Mouse (Mus musculus) layer of hippocampus, adult 11-12 months (tissue): ENCODE data around the gene Esrrg.

Experiments used
- DNase-seq: peaks from one replicate; pipeline ENCODE4 v3.0.0; 2022; ENCODE audit warnings: low spot score

The Esrrg gene

GRCm38 (mm10) chr1:187608261-187608921, at the start of gene Esrrg:
Esrrg (plus strand) TSS chr1:187608791.
- DNase-seq = no peak

- no peak for DNase-seq
These were observed 24.6 kb upstream of the Esrrg start for GRCm38 (mm10) chr1:187583982-187584381.

GRCm38 (mm10) chr1:187586541-187587075, 22.0 kb upstream of the Esrrg start:
- DNase-seq = no peak

- no peak for DNase-seq
These were observed 5.6 kb upstream of the Esrrg start for GRCm38 (mm10) chr1:187602942-187603341.

- DNase-seq = no peak
These were observed 4.5 kb upstream of the Esrrg start for GRCm38 (mm10) chr1:187604063-187604484.

- no peak for DNase-seq
These were observed 3.8 kb upstream of the Esrrg start for GRCm38 (mm10) chr1:187604691-187605310.

GRCm38 (mm10) chr1:187605391-187606270, 3.0 kb upstream of the Esrrg start:
- DNase-seq = no peak

GRCm38 (mm10) chr1:187606271-187607040, 2.1 kb upstream of the Esrrg start:
- DNase-seq = no peak

- no peak for DNase-seq
These were observed 1.2 kb upstream of the Esrrg start for GRCm38 (mm10) chr1:187607065-187608047.

GRCm38 (mm10) chr1:187609021-187609852, 646 bp downstream of the Esrrg start:
- no peak for DNase-seq

GRCm38 (mm10) chr1:187609853-187610230, 1.3 kb downstream of the Esrrg start:
- no peak for DNase-seq

- DNase-seq = no peak
These were observed 1.9 kb downstream of the Esrrg start for GRCm38 (mm10) chr1:187610336-187610948.

- DNase-seq = no peak
These were observed 3.3 kb downstream of the Esrrg start for GRCm38 (mm10) chr1:187611925-187612324.

- no peak for DNase-seq
These were observed 4.7 kb downstream of the Esrrg start for GRCm38 (mm10) chr1:187613277-187613676.

- no peak for DNase-seq
These were observed 15.4 kb downstream of the Esrrg start for GRCm38 (mm10) chr1:187623981-187624380.

GRCm38 (mm10) chr1:187630361-187630760, 21.8 kb downstream of the Esrrg start:
- DNase-seq = no peak

- DNase-seq = no peak
These were observed 22.9 kb downstream of the Esrrg start for GRCm38 (mm10) chr1:187631486-187631885.

- DNase-seq = no peak
These were observed 36.7 kb downstream of the Esrrg start for GRCm38 (mm10) chr1:187645258-187645657.

- no peak for DNase-seq
These were observed 40.0 kb downstream of the Esrrg start for GRCm38 (mm10) chr1:187648551-187648950.
